Mouse (Mus musculus): ENCODE data around the gene Flii. TPM values are rescaled to one million over a fixed set of nuclear protein-coding genes. Genes with fewer than 3 reads are reported as not detected.

Flii gene
- total and polyA plus RNA-seq, 3 experiments = 71.8 to 111 TPM; not detected in 1

GRCm38 (mm10) chr11:60740321-60740720 lies 13.3 kb upstream of the Flii start:
- Histone ChIP-seq H3K4me3 (ENCODE audit: control insufficient read depth in 1 of 2, insufficient read depth in 1 of 2, low read depth in 2 of 2, low read length in 2 of 2) (no peak overlapping the region), H3K4me1 (ENCODE audit: control insufficient read depth in 1 of 2, insufficient read depth in 2 of 2, low read length in 2 of 2) (no peaks in the 10 kb centered on the region), H3K9ac (ENCODE audit: control insufficient read depth, low read depth, low read length, poor library complexity, severe bottlenecking) (no peak overlapping the region), H3K27me3 (ENCODE audit: control insufficient read depth in 1 of 2, insufficient read depth in 2 of 2, low read length in 2 of 2) (no peaks in the 10 kb centered on the region), H3K27ac (ENCODE audit: control insufficient read depth, low read depth, low read length) (no peak overlapping the region), H3K9me3 (replicated peaks; ENCODE audit: insufficient read depth, low read length) (no peaks in the 10 kb centered on the region), H3K79me2 (ENCODE audit: control insufficient read depth, insufficient read depth, low read length, poor library complexity) (no peaks in the 10 kb centered on the region), H3K36me3 (ENCODE audit: control insufficient read depth in 1 of 2, insufficient read depth in 2 of 2, low read length in 2 of 2) (peaks cover 0 to 3% of the 10 kb centered on the region in 2 experiments; a peak in 2 of 4 replicates)
- DNase-seq (ENCODE audit: low read depth, low spot score) = no peak
- TF ChIP-seq TBP (IDR thresholded peaks at IDR 0.05; ENCODE audit: low read depth, low read length) = no peak
- TF ChIP-seq NELFE (IDR thresholded peaks at IDR 0.05; ENCODE audit: low read depth, low read length) = no peak
- no peak for TF ChIP-seq USF2 (IDR thresholded peaks at IDR 0.05; ENCODE audit: borderline replicate concordance in 1 of 2, insufficient read depth in 1 of 2, low read depth in 1 of 2, low read length in 2 of 2)
- TF ChIP-seq JUND (IDR thresholded peaks at IDR 0.05; ENCODE audit: low read depth, low read length) = no peak
- no peak for TF ChIP-seq USF1 (IDR thresholded peaks at IDR 0.05; ENCODE audit: low read depth, low read length)
- TF ChIP-seq SIN3A (IDR thresholded peaks at IDR 0.05; ENCODE audit: low read length) = no peak

- no peaks in the 10 kb centered on the region for H3K4me1 ChIP-seq (ENCODE audit: control insufficient read depth in 1 of 2, insufficient read depth in 2 of 2, low read length in 2 of 2)
- DNase-seq (ENCODE audit: low read depth, low spot score) = no peak
- H3K79me2 ChIP-seq (ENCODE audit: control insufficient read depth, insufficient read depth, low read length, poor library complexity) = no peaks in the 10 kb centered on the region
- H3K27me3 ChIP-seq (ENCODE audit: control insufficient read depth in 1 of 2, insufficient read depth in 2 of 2, low read length in 2 of 2) = no peaks in the 10 kb centered on the region
- H3K9me3 ChIP-seq (replicated peaks; ENCODE audit: insufficient read depth, low read length) = no peaks in the 10 kb centered on the region
- TF ChIP-seq MXI1 (IDR thresholded peaks at IDR 0.05; ENCODE audit: low read depth, low read length) (no peak), SIN3A (IDR thresholded peaks at IDR 0.05; ENCODE audit: low read length) (no peak), TBP (IDR thresholded peaks at IDR 0.05; ENCODE audit: low read depth, low read length) (no peak), ZMIZ1 (IDR thresholded peaks at IDR 0.05; ENCODE audit: low read depth, low read length) (no peak), MEF2A (IDR thresholded peaks at IDR 0.05; ENCODE audit: extremely low read depth, insufficient replicate concordance, low read depth, low read length, poor library complexity, severe bottlenecking) (no peak), POLR2AphosphoS5 (IDR thresholded peaks at IDR 0.05; ENCODE audit: borderline replicate concordance, low read depth, low read length) (no peak), USF1 (IDR thresholded peaks at IDR 0.05; ENCODE audit: low read depth, low read length) (no peak)
- no peak overlapping the region for H3K9ac ChIP-seq (ENCODE audit: control insufficient read depth, low read depth, low read length, poor library complexity, severe bottlenecking)
- no peak overlapping the region for H3K4me3 ChIP-seq (ENCODE audit: control insufficient read depth in 1 of 2, insufficient read depth in 1 of 2, low read depth in 2 of 2, low read length in 2 of 2)
- H3K36me3 ChIP-seq (ENCODE audit: control insufficient read depth in 1 of 2, insufficient read depth in 2 of 2, low read length in 2 of 2) = peaks cover 0 to 1% of the 10 kb centered on the region in 2 experiments; a peak in 1 of 4 replicates
- no peak overlapping the region for H3K27ac ChIP-seq (ENCODE audit: control insufficient read depth, low read depth, low read length)
These were observed 10.4 kb upstream of the Flii start for GRCm38 (mm10) chr11:60737450-60737849.

- no peaks in the 10 kb centered on the region for H3K27me3 ChIP-seq (ENCODE audit: control insufficient read depth in 1 of 2, insufficient read depth in 2 of 2, low read length in 2 of 2)
- no peaks in the 10 kb centered on the region for H3K4me1 ChIP-seq (ENCODE audit: control insufficient read depth in 1 of 2, insufficient read depth in 2 of 2, low read length in 2 of 2)
- no peak overlapping the region for H3K4me3 ChIP-seq (ENCODE audit: control insufficient read depth in 1 of 2, insufficient read depth in 1 of 2, low read depth in 2 of 2, low read length in 2 of 2)
- H3K9ac ChIP-seq (ENCODE audit: control insufficient read depth, low read depth, low read length, poor library complexity, severe bottlenecking) = no peak overlapping the region
- H3K27ac ChIP-seq (ENCODE audit: control insufficient read depth, low read depth, low read length) = no peak overlapping the region
- TF ChIP-seq TCF12 (IDR thresholded peaks at IDR 0.05; ENCODE audit: low read depth, low read length) (no peak), TBP (IDR thresholded peaks at IDR 0.05; ENCODE audit: low read depth, low read length) (no peak), GABPA (IDR thresholded peaks at IDR 0.05; ENCODE audit: low read depth, low read length) (no peak), MAFK (IDR thresholded peaks at IDR 0.05; ENCODE audit: borderline replicate concordance, low read depth, low read length) (no peak), MEF2A (IDR thresholded peaks at IDR 0.05; ENCODE audit: extremely low read depth, insufficient replicate concordance, low read depth, low read length, poor library complexity, severe bottlenecking) (no peak), NELFE (IDR thresholded peaks at IDR 0.05; ENCODE audit: low read depth, low read length) (no peak), RAD21 (IDR thresholded peaks at IDR 0.05; ENCODE audit: low read depth, low read length) (no peak), ETS1 (IDR thresholded peaks at IDR 0.05; ENCODE audit: low read depth, low read length) (no peak), ELF1 (IDR thresholded peaks at IDR 0.05; ENCODE audit: low read depth, low read length) (no peak), CHD1 (IDR thresholded peaks at IDR 0.05; ENCODE audit: low read depth, low read length) (no peak), JUND (IDR thresholded peaks at IDR 0.05; ENCODE audit: low read depth, low read length) (no peak), MYB (IDR thresholded peaks at IDR 0.05; ENCODE audit: low read depth, low read length) (no peak), ZC3H11A (IDR thresholded peaks at IDR 0.05; ENCODE audit: low read depth, low read length) (no peak), MYC (IDR thresholded peaks at IDR 0.05; ENCODE audit: low read depth, low read length) (no peak), BHLHE40 (IDR thresholded peaks at IDR 0.05; ENCODE audit: borderline replicate concordance, low read depth, low read length) (no peak), USF1 (IDR thresholded peaks at IDR 0.05; ENCODE audit: low read depth, low read length) (no peak), SMC3 (IDR thresholded peaks at IDR 0.05; ENCODE audit: low read depth, low read length) (no peak)
- DNase-seq (ENCODE audit: low read depth, low spot score) = no peak
- no peaks in the 10 kb centered on the region for H3K36me3 ChIP-seq (ENCODE audit: control insufficient read depth in 1 of 2, insufficient read depth in 2 of 2, low read length in 2 of 2)
- H3K9me3 ChIP-seq (replicated peaks; ENCODE audit: insufficient read depth, low read length) = no peaks in the 10 kb centered on the region
- no peaks in the 10 kb centered on the region for H3K79me2 ChIP-seq (ENCODE audit: control insufficient read depth, insufficient read depth, low read length, poor library complexity)
These were observed 9.4 kb upstream of the Flii start for GRCm38 (mm10) chr11:60736491-60736890.

Data from MEL (cell line).